Mouse (Mus musculus): Measurements from ENCODE around the gene Ackr2. TPM values are rescaled to one million over a fixed set of nuclear protein-coding genes. Genes with fewer than 3 reads are reported as not detected.

Ackr2 gene
- total and polyA plus RNA-seq, 3 experiments, result not detected

DNA sequence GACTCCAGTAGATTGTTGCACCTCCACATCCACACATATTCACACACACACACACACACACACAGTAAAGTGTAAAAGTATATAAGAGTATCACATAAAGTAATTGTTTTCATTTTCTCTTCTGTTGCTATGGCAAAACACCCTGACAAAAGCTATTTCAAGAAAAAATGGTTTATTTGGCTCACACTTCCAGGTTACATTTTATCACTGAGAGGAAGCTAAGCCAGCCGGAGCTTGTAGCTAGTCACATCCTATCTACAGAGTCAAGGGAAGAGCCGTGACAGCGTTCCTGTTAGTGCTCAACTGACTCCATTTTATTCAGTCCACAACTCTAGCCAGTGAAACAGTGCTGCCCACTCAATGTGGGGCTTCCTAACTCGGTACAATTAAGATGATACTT is 50.3 kb downstream of the Ackr2 start:
- no peaks in the 10 kb centered on the region for H3K36me3 ChIP-seq (ENCODE audit: control insufficient read depth in 1 of 2, insufficient read depth in 2 of 2, low read length in 2 of 2)
- TF ChIP-seq NELFE (IDR thresholded peaks at IDR 0.05; ENCODE audit: low read depth, low read length), result no peak
- no peaks in the 10 kb centered on the region for H3K79me2 ChIP-seq (ENCODE audit: control insufficient read depth, insufficient read depth, low read length, poor library complexity)
- no peak overlapping the region for H3K27ac ChIP-seq (ENCODE audit: control insufficient read depth, low read depth, low read length)
- H3K27me3 ChIP-seq (ENCODE audit: control insufficient read depth in 1 of 2, insufficient read depth in 2 of 2, low read length in 2 of 2), result no peaks in the 10 kb centered on the region
- H3K4me3 ChIP-seq (ENCODE audit: control insufficient read depth in 1 of 2, insufficient read depth in 1 of 2, low read depth in 2 of 2, low read length in 2 of 2), result no peak overlapping the region
- H3K9ac ChIP-seq (ENCODE audit: control insufficient read depth, low read depth, low read length, poor library complexity, severe bottlenecking), result no peak overlapping the region
- DNase-seq (ENCODE audit: low read depth, low spot score), result no peak
- H3K4me1 ChIP-seq (ENCODE audit: control insufficient read depth in 1 of 2, insufficient read depth in 2 of 2, low read length in 2 of 2), result no peaks in the 10 kb centered on the region
- no peaks in the 10 kb centered on the region for H3K9me3 ChIP-seq (replicated peaks; ENCODE audit: insufficient read depth, low read length)

DNA sequence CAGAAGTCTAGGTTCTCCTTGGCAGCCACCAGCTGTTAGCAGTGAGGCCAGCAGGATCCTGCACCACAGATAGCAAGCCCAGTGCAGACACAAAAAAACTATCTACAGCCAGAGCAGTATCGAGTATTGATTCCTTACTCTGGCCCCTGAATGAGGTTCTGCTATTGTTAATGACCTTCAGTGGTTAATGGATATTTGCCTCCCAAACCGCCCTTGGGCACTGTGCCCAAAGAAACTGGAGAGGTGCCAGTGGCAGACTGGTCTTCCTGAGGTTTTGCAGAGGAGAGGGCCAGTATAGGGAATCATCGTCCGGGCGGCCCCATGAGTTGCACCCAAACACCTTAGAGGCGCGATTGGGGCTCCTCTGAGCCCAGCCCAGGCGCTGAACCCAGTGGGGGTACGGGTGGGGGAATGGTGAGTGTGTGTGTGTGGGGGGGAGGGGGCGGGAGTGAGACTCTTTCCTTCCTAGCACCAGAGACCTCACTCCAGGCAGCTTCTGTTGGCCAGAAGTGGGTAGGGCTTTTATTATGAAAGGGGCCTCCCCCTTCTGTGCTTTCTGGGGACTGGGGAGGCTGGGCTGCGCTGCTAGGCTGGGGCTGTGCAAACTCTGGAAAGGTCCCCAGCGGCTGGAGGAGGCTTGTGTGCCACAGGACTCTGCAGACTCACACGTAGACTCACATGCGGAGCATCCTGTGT is 52.4 kb downstream of the Ackr2 start, which contains the start of gene Fam198a:
Fam198a (plus strand) TSS at position 571 of the 696 bp plus-strand sequence.
- TF ChIP-seq POLR2AphosphoS2 (IDR thresholded peaks at IDR 0.05; ENCODE audit: low read length), result no peak
- TF ChIP-seq CHD1 (IDR thresholded peaks at IDR 0.05; ENCODE audit: low read depth, low read length), result no peak
- no peak for TF ChIP-seq CHD2 (IDR thresholded peaks at IDR 0.05; ENCODE audit: low read length)
- no peak for TF ChIP-seq KAT2A (conservative IDR thresholded peaks at IDR 0.05; ENCODE audit: low read depth, low read length)
- no peak for TF ChIP-seq MAFK (IDR thresholded peaks at IDR 0.05; ENCODE audit: borderline replicate concordance, low read depth, low read length)
- no peak for TF ChIP-seq HCFC1 (IDR thresholded peaks at IDR 0.05; ENCODE audit: low read depth, low read length)
- TF ChIP-seq MYC (IDR thresholded peaks at IDR 0.05; ENCODE audit: low read depth, low read length), result no peak
- no peak for TF ChIP-seq CTCF (IDR thresholded peaks at IDR 0.05 in 2 of 3, conservative IDR thresholded peaks at IDR 0.05 in 1 of 3; ENCODE audit: control insufficient read depth in 1 of 3, insufficient read depth in 1 of 3, low read depth in 2 of 3, low read length in 3 of 3, poor library complexity in 1 of 3, severe bottlenecking in 1 of 3)
- no peak for TF ChIP-seq NELFE (IDR thresholded peaks at IDR 0.05; ENCODE audit: low read depth, low read length)
- no peak within 1 kb of the TSS for H3K4me3 ChIP-seq (ENCODE audit: control insufficient read depth in 1 of 2, insufficient read depth in 1 of 2, low read depth in 2 of 2, low read length in 2 of 2)
- DNase-seq (ENCODE audit: low read depth, low spot score), result no peak
- no peak within 1 kb of the TSS for H3K9ac ChIP-seq (ENCODE audit: control insufficient read depth, low read depth, low read length, poor library complexity, severe bottlenecking)
- no peaks in the 10 kb centered on the region for H3K4me1 ChIP-seq (ENCODE audit: control insufficient read depth in 1 of 2, insufficient read depth in 2 of 2, low read length in 2 of 2)
- no peaks in the 10 kb centered on the region for H3K79me2 ChIP-seq (ENCODE audit: control insufficient read depth, insufficient read depth, low read length, poor library complexity)
- no peak within 1 kb of the TSS for H3K27ac ChIP-seq (ENCODE audit: control insufficient read depth, low read depth, low read length)
- H3K36me3 ChIP-seq (ENCODE audit: control insufficient read depth in 1 of 2, insufficient read depth in 2 of 2, low read length in 2 of 2), result no peaks in the 10 kb centered on the region
- H3K27me3 ChIP-seq (ENCODE audit: control insufficient read depth in 1 of 2, insufficient read depth in 2 of 2, low read length in 2 of 2), result no peaks in the 10 kb centered on the region
- H3K9me3 ChIP-seq (replicated peaks; ENCODE audit: insufficient read depth, low read length), result no peaks in the 10 kb centered on the region

DNA sequence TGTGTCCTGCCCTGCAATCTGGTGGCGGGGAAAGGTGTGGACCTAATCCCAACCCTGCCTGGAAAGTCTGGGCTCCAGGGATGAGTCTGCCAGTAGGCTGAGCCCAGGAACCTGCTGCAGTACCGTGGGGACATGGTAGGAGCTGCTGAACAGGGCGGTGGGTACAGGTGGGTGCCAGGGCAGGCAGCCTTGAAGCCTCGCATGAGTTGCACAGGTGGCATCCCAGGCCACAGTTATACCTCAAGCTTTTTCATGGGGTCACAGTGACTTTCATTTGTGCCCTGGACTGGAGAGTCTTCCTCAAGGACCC is 52.9 kb downstream of the Ackr2 start:
- Histone ChIP-seq H3K27me3 (ENCODE audit: control insufficient read depth in 1 of 2, insufficient read depth in 2 of 2, low read length in 2 of 2) (no peaks in the 10 kb centered on the region), H3K79me2 (ENCODE audit: control insufficient read depth, insufficient read depth, low read length, poor library complexity) (no peaks in the 10 kb centered on the region), H3K4me1 (ENCODE audit: control insufficient read depth in 1 of 2, insufficient read depth in 2 of 2, low read length in 2 of 2) (no peaks in the 10 kb centered on the region), H3K27ac (ENCODE audit: control insufficient read depth, low read depth, low read length) (no peak overlapping the region), H3K9ac (ENCODE audit: control insufficient read depth, low read depth, low read length, poor library complexity, severe bottlenecking) (no peak overlapping the region), H3K9me3 (replicated peaks; ENCODE audit: insufficient read depth, low read length) (no peaks in the 10 kb centered on the region), H3K36me3 (ENCODE audit: control insufficient read depth in 1 of 2, insufficient read depth in 2 of 2, low read length in 2 of 2) (no peaks in the 10 kb centered on the region), H3K4me3 (ENCODE audit: control insufficient read depth in 1 of 2, insufficient read depth in 1 of 2, low read depth in 2 of 2, low read length in 2 of 2) (no peak overlapping the region)
- TF ChIP-seq RAD21 (IDR thresholded peaks at IDR 0.05; ENCODE audit: low read depth, low read length), result no peak
- no peak for TF ChIP-seq USF1 (IDR thresholded peaks at IDR 0.05; ENCODE audit: low read depth, low read length)
- TF ChIP-seq MAFK (IDR thresholded peaks at IDR 0.05; ENCODE audit: borderline replicate concordance, low read depth, low read length), result no peak
- TF ChIP-seq CHD1 (IDR thresholded peaks at IDR 0.05; ENCODE audit: low read depth, low read length), result no peak
- no peak for TF ChIP-seq POLR2A (IDR thresholded peaks at IDR 0.05; ENCODE audit: control insufficient read depth in 1 of 2, insufficient read depth in 1 of 2, low read depth in 1 of 2, low read length in 2 of 2, poor library complexity in 1 of 2)
- TF ChIP-seq ETS1 (IDR thresholded peaks at IDR 0.05; ENCODE audit: low read depth, low read length), result no peak
- no peak for TF ChIP-seq POLR2AphosphoS5 (IDR thresholded peaks at IDR 0.05; ENCODE audit: borderline replicate concordance, low read depth, low read length)
- no peak for TF ChIP-seq ZC3H11A (IDR thresholded peaks at IDR 0.05; ENCODE audit: low read depth, low read length)
- DNase-seq (ENCODE audit: low read depth, low spot score), result no peak

All from MEL (cell line).